Mouse (Mus musculus) natural killer cell, adult 2 months (primary cell): ENCODE results near the gene Ehhadh.
A peak's percentile ranks its signal among the peaks of the same experiment; 100 is the strongest.

Source experiments
- DNase-seq, 2 experiments: peaks; one replicate each; pipeline ENCODE4 v3.0.0; 2022; ENCODE audit warnings: low spot score in 2 of 2

The Ehhadh gene

GRCm38 (mm10) chr16:21794697-21795045, 7.1 kb upstream of the Ehhadh start:
- DNase-seq = no peak

GRCm38 (mm10) chr16:21793875-21794696, 6.5 kb upstream of the Ehhadh start, which contains the start of gene Map3k13:
Gene Map3k13, plus strand, starts transcription at chr16:21794346.
- DNase-seq = peak; percentile 93 to 94

- peak in 1 of 2 experiments; percentile 28 for DNase-seq
These were observed 5.6 kb upstream of the Ehhadh start for GRCm38 (mm10) chr16:21793080-21793810.

- peak in 1 of 2 experiments; percentile 25 for DNase-seq
These were observed 4.2 kb upstream of the Ehhadh start for GRCm38 (mm10) chr16:21791779-21792178.

- no peak for DNase-seq
These were observed 2.9 kb upstream of the Ehhadh start for GRCm38 (mm10) chr16:21790469-21790868.

- no peak for DNase-seq
These were observed 1.6 kb upstream of the Ehhadh start for GRCm38 (mm10) chr16:21789180-21789579.

GRCm38 (mm10) chr16:21788581-21788980, 974 bp upstream of the Ehhadh start:
- no peak for DNase-seq

GRCm38 (mm10) chr16:21786317-21786716, 1.3 kb downstream of the Ehhadh start:
- no peak for DNase-seq

- no peak for DNase-seq
These were observed 2.6 kb downstream of the Ehhadh start for GRCm38 (mm10) chr16:21785000-21785399.

- DNase-seq = no peak
These were observed 4.8 kb downstream of the Ehhadh start for GRCm38 (mm10) chr16:21782807-21783206.

- DNase-seq = no peak
These were observed 5.7 kb downstream of the Ehhadh start for GRCm38 (mm10) chr16:21781895-21782294.

GRCm38 (mm10) chr16:21781277-21781676, 6.3 kb downstream of the Ehhadh start:
- no peak for DNase-seq

GRCm38 (mm10) chr16:21779149-21779548, 8.5 kb downstream of the Ehhadh start:
- DNase-seq = no peak

- DNase-seq = no peak
These were observed 9.2 kb downstream of the Ehhadh start for GRCm38 (mm10) chr16:21778293-21778866.

GRCm38 (mm10) chr16:21774725-21775124, 12.9 kb downstream of the Ehhadh start:
- DNase-seq = no peak

GRCm38 (mm10) chr16:21769667-21770066, 17.9 kb downstream of the Ehhadh start:
- DNase-seq = no peak

- no peak for DNase-seq
These were observed 19.4 kb downstream of the Ehhadh start for GRCm38 (mm10) chr16:21768255-21768654.

GRCm38 (mm10) chr16:21758447-21758846, 29.2 kb downstream of the Ehhadh start:
- no peak for DNase-seq

- no peak for DNase-seq
These were observed 44.2 kb downstream of the Ehhadh start for GRCm38 (mm10) chr16:21743401-21743800.

GRCm38 (mm10) chr16:21742898-21743297, 44.7 kb downstream of the Ehhadh start:
- no peak for DNase-seq

- no peak for DNase-seq
These were observed 45.3 kb downstream of the Ehhadh start for GRCm38 (mm10) chr16:21742191-21742870.

GRCm38 (mm10) chr16:21741542-21741941, 46.1 kb downstream of the Ehhadh start:
- no peak for DNase-seq
